Mouse (Mus musculus) cerebral cortex, adult 2 months (tissue): ENCODE data around the gene Ensa.

Experiments
- WGBS: fragments of 180-500 bp; shearing (Covaris S2); methylation state at CpG from one replicate; pipeline ENCODE4 v1.1.7; 2018; 5-methylcytosine and 5-hydroxymethylcytosine counted together

Ensa gene

GRCm38 (mm10) chr3:95645313-95646235, 20.8 kb downstream of the Ensa start:
- 66% methylated on average over 10 of the region's 10 CpGs for WGBS

- WGBS, result 90% methylated on average over 5 of the region's 5 CpGs
These were observed 23.2 kb downstream of the Ensa start for GRCm38 (mm10) chr3:95648016-95648415.

- WGBS, result 44% methylated on average over 6 of the region's 6 CpGs
These were observed 25.7 kb downstream of the Ensa start for GRCm38 (mm10) chr3:95650276-95651032.

GRCm38 (mm10) chr3:95651033-95651373, 26.2 kb downstream of the Ensa start:
- WGBS, result 93% methylated on average over 3 of the region's 3 CpGs

DNA sequence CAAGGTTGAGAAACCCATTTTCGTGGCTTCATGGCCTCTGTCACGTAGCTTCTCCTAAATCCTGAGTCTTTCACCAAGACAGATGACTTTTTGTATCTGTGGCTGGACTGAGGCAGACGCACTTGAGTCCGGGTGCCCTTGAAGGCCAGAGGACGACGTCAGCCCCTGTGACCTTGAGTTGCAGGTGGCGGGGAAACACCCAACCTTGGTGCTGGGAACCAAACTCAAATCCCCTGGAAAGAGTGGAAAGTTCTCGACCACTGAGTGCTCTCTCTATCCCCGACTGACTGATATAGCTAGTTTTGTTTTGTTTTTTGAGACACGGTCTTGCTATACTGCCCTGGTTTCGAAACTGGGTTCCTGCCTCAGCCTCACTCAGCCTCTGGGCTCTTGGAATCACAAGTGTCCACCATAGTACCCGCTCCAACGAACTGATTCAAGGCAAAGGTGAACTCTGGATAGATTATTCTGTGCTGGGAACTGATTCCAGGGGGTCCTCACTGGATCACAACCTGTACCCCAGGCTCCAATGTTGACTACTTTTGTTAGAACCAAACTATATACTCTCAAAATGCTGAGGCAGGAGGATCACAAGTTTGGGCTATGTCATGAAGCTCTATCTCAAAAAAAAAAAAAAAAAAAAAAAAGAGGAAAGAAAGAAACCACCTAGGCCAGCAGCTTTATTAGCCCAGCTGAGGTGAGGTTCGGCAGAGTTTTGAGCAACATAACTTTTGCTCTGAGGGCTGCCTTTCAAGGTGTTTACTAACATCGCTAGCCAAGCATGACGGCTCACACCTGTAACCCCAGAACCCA, 26.8 kb downstream of the Ensa start:
- 93% methylated on average over 16 of the region's 16 CpGs for WGBS

DNA sequence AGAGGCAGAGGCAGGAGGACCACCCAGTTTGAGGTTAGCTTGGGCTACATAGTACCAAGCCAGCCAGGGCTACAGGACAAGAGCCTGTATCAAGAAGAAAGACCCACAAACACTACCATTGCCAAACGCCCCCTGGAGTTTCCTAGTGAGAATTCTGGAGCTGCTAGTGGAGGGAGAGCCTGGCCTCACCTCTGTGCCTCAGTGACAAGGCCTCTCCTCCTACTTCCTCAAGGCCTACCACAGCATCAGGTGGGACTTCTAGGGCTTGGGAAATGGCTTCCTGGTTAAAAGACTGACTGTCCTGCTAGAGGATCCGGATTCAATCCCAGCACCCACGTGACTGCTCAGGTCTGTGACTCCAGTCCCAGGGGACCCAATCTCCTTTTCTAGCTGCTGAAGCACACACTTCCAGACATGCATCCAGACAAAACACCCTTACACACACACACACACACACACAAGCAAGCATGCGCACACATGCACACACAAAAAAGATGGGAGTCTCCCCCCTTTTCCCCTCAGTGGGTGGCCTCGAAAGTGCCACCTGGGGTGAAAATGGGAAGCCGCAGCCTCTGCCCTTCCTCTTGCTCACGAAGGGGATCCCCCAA, 27.5 kb downstream of the Ensa start:
- 67% methylated on average over 7 of the region's 7 CpGs for WGBS

GRCm38 (mm10) chr3:95652871-95653270, 28.1 kb downstream of the Ensa start:
- WGBS, result 55% methylated on average over 6 of the region's 6 CpGs

GRCm38 (mm10) chr3:95653473-95654034, 28.8 kb downstream of the Ensa start:
- WGBS, result 26% methylated on average over 11 of the region's 11 CpGs

GRCm38 (mm10) chr3:95654371-95654770, 29.6 kb downstream of the Ensa start:
- 95% methylated on average over 3 of the region's 3 CpGs for WGBS

DNA sequence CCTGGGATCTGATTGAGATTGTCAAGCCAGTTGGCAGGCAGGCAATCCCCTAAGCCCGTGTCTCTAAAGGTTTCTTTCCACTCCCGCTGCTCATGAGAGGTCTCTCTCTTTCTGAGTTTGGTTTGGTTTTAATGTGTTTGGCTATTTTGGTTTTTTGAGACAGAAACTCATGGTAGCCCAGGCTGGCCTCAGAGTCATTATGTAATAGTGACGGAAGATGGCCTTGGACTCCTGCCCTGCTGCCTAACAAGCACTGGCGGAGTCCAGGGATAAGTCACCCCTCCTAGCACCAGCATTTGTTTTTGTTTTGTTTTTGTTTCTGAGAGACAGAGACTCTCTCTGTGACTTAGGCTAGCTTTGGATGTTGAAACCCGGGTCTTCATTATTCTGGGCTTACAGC, 30.6 kb downstream of the Ensa start:
- 77% methylated on average over 5 of the region's 5 CpGs for WGBS

DNA sequence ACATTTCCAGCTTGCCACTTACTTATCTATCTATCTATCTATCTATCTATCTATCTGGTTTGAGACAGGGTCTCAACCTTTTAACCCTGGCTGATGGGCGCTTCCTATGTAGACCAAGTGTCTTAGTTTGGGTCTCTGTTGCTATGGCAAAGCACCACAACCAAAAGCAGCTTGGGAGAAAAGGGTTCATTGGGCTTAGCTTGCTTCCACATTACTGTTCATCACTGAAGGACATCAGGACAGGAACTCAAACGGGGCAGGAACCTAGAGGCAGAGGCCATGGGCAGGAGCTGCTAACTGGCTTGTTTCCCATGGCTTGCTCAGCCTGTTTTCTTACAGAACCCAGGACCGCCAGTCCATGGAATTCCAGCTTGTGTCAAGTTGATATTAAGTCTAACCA, 32.3 kb downstream of the Ensa start:
- WGBS, result 90% methylated on average over 3 of the region's 3 CpGs

GRCm38 (mm10) chr3:95657711-95658110, 32.9 kb downstream of the Ensa start:
- 82% methylated on average over 3 of the region's 3 CpGs for WGBS

GRCm38 (mm10) chr3:95658236-95658867, 33.6 kb downstream of the Ensa start, which contains the start of gene Mcl1:
TSS of gene Mcl1 (plus strand) at chr3:95658788.
- under 1% methylated on average over 43 of the region's 43 CpGs for WGBS

DNA sequence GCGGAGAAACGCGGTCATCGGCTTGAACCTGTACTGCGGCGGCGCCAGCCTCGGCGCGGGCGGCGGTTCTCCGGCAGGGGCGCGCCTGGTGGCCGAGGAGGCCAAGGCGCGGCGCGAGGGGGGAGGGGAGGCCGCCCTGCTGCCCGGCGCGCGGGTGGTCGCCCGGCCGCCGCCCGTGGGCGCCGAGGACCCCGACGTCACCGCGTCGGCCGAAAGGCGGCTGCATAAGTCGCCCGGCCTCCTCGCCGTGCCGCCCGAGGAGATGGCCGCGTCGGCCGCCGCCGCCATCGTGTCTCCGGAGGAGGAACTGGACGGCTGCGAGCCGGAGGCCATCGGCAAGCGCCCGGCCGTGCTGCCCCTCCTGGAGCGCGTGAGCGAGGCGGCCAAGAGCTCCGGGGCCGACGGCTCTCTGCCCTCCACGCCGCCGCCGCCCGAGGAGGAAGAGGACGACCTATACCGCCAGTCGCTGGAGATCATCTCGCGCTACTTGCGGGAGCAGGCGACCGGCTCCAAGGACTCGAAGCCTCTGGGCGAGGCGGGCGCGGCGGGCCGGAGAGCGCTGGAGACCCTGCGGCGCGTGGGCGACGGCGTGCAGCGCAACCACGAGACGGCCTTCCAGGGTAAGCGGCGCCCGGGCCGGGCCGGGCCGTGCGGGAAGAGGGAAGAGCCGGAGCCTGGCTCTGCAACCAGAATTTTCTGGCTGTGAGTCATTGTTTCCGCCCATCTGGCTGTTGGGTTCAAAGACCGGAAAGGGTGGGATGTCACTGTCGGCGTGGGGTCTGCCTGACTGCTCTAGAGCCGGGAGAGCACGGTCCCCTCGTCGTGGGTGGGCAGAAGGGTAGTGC, 34.3 kb downstream of the Ensa start:
- under 1% methylated on average over 113 of the region's 113 CpGs for WGBS

GRCm38 (mm10) chr3:95659948-95660347, 35.2 kb downstream of the Ensa start:
- WGBS, result under 1% methylated on average over 8 of the region's 8 CpGs

DNA sequence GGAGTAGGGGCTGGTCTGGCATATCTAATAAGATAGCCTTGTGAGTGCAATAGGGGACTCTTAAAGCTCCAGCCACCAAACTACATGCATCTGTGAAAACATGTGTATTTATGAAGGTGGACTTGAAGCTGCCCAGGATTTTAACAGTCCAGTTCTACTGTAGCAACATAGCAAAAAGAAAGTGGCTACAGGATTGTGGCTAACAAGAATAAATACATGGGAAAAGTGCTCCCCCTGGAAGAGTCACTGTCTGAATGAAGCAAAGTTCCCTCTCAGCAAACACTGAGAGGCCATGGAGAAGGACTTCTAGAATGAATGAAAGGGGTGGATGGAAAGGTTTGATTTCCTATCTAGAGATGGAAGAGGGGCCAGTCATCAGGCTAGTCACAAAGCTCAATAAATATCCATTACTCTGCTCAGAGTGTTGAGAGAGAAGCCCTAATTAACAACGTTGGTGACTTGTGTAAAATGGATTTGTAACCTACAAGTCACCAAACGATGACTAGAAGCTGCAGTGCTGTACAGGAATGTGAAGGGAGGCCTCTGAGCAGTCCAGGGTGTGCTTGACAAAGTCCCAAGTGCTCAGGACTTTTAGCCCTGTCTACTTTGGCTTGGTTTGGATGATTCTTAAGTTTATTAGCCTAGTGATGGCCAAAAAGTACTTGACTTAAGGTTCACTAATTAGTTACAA, 36.1 kb downstream of the Ensa start:
- 6% methylated on average over 2 of the region's 2 CpGs for WGBS

DNA sequence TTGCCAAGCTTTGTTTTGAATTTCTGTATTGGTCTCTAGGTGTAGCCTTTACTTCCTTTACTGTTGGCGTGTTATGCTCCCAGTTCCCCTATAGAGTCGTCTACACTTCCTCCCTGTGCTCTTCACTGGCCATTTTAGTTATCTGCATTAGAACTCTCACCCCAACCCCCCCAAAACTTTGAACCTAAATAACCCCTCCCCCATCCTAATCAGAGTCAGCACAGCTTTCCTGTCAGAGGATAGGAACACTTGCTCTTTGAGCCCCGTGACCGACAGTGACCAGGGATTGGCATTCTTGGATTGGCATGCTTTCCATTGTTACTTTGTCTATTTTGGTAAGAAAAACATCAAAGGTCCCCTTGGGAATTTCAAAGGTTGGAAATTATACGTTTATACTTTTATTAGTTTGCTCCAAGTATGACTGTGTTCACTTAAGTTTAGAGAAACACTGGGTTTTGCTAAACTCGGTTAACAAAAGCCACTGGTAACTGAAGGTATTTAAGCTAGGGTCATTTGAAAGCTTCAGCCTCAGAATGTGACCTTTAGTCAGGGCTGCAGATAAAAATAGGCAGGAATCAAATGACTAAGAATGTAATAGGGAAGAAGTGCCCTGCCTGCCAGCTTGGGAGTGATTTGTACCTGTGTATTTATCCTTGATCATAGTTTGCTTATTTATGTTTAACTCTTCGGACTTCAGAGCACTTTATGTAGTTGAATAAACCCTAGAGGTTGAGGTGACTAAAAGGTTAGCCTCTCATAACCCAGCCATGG, 37.3 kb downstream of the Ensa start:
- 39% methylated on average over 7 of the region's 7 CpGs for WGBS

- 52% methylated on average over 7 of the region's 7 CpGs for WGBS
These were observed 38.1 kb downstream of the Ensa start for GRCm38 (mm10) chr3:95662724-95663449.
